Mouse (Mus musculus): ENCODE data around the gene Ube2l6. TPM values are rescaled to one million over a fixed set of nuclear protein-coding genes. Genes with fewer than 3 reads are reported as not detected.

Ube2l6 gene
- polyA plus RNA-seq, 1 experiment from 2014 or later: 110 TPM

DNA sequence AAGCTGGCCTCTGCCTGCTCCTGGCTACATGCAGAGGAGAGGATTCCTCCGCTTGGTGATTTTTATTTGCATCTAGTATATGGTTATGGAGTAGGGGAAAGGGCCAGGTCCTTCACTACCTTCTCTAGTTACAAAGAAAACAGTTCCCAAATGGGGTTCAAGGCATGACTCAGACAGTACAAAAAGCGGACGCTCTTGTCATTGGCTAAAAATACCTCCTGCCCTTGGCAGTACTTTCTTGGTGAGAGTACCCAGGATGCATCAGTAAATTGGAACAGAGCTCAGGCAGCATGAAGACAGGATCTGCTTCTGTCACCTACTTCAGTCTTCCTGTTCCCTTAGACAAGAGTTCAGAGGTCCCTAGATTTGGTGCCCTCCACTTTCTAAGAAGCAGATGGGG, 21.2 kb downstream of the Ube2l6 start:
- Histone ChIP-seq H3K27ac (ENCODE audit: low read length) (peak overlapping the region; percentile 87), H3K9me3 (replicated peaks; ENCODE audit: control insufficient read depth, low read length) (no peaks in the 10 kb centered on the region), H3K36me3 (ENCODE audit: control insufficient read depth, insufficient read depth) (no peaks in the 10 kb centered on the region), H3K27me3 (ENCODE audit: control insufficient read depth, insufficient read depth, low read length) (no peaks in the 10 kb centered on the region), H3K4me1 (ENCODE audit: control insufficient read depth, insufficient read depth, low read length) (peaks cover 17% of the 10 kb centered on the region), H3K9ac (ENCODE audit: low read length) (peak overlapping the region; percentile 34; the same call in 1 of the 2 replicates), H3K4me2 (ENCODE audit: low read depth, low read length) (no peak overlapping the region), H3K4me3 (ENCODE audit: low read length) (no peak overlapping the region)
- 20% methylated on average over 3 of the region's 3 CpGs for WGBS
- peak; percentile 88 for ATAC-seq (replicated peaks; ENCODE audit: extremely low read depth, insufficient read depth, low FRiP score)

DNA sequence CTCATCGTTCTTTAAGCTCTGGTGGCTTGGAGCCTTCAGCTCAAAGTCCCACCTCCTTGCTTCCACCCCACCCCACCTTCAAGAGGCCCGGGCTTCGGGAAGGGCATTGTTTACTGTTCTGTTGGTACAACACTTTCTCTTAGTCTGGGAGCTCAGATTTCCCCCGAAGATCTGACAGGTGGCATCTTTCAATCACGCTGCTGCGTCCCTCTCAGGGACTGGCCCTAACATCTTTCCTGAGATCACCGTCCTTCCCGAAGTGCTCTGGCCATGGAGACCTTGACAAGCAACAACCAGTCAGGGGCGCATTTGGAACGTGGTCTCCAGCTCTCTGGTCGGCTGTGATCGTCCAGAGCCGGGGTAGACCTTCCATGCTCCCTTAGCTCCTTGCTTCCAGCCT, 23.9 kb downstream of the Ube2l6 start, which contains the start of gene Smtnl1:
Gene Smtnl1, minus strand, starts transcription at position 101 of the 400 bp plus-strand sequence.
- no peaks in the 10 kb centered on the region for H3K36me3 ChIP-seq (ENCODE audit: control insufficient read depth, insufficient read depth)
- ATAC-seq (replicated peaks; ENCODE audit: extremely low read depth, insufficient read depth, low FRiP score): no peak
- no peak within 1 kb of the TSS for H3K4me2 ChIP-seq (ENCODE audit: low read depth, low read length)
- no peak within 1 kb of the TSS for H3K9ac ChIP-seq (ENCODE audit: low read length)
- 56% methylated on average over 13 of the region's 13 CpGs for WGBS
- peaks cover 21% of the 10 kb centered on the region for H3K4me1 ChIP-seq (ENCODE audit: control insufficient read depth, insufficient read depth, low read length)
- no peaks in the 10 kb centered on the region for H3K27me3 ChIP-seq (ENCODE audit: control insufficient read depth, insufficient read depth, low read length)
- H3K9me3 ChIP-seq (replicated peaks; ENCODE audit: control insufficient read depth, low read length): no peaks in the 10 kb centered on the region
- no peak within 1 kb of the TSS for H3K27ac ChIP-seq (ENCODE audit: low read length)
- no peak within 1 kb of the TSS for H3K4me3 ChIP-seq (ENCODE audit: low read length)

DNA sequence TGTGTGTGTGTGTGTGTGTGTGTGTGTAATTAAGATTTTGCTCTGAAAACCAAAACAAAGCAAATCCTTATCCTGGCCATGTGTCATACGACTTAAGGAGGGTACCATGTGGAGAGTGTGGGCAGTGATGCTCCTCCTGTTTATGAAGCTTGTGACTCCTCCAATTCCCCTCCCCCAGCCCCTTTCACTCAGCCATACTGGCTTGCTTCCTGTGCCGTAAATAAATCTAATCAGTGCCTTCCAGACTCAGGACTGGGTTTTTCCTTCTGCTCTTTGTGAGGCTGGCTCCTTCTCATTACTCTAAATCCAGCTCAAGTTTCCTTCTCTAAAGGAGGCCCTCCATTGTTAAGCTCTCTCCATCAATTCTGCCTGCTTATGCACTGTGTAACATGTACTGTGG, 24.6 kb downstream of the Ube2l6 start:
- ATAC-seq (replicated peaks; ENCODE audit: extremely low read depth, insufficient read depth, low FRiP score): no peak
- no peaks in the 10 kb centered on the region for H3K36me3 ChIP-seq (ENCODE audit: control insufficient read depth, insufficient read depth)
- H3K9me3 ChIP-seq (replicated peaks; ENCODE audit: control insufficient read depth, low read length): no peaks in the 10 kb centered on the region
- no peak overlapping the region for H3K4me2 ChIP-seq (ENCODE audit: low read depth, low read length)
- no peak overlapping the region for H3K27ac ChIP-seq (ENCODE audit: low read length)
- no peaks in the 10 kb centered on the region for H3K27me3 ChIP-seq (ENCODE audit: control insufficient read depth, insufficient read depth, low read length)
- H3K4me1 ChIP-seq (ENCODE audit: control insufficient read depth, insufficient read depth, low read length): peaks cover 25% of the 10 kb centered on the region
- no peak overlapping the region for H3K4me3 ChIP-seq (ENCODE audit: low read length)
- WGBS: 17% methylated on average over 2 of the region's 2 CpGs
- no peak overlapping the region for H3K9ac ChIP-seq (ENCODE audit: low read length)

DNA sequence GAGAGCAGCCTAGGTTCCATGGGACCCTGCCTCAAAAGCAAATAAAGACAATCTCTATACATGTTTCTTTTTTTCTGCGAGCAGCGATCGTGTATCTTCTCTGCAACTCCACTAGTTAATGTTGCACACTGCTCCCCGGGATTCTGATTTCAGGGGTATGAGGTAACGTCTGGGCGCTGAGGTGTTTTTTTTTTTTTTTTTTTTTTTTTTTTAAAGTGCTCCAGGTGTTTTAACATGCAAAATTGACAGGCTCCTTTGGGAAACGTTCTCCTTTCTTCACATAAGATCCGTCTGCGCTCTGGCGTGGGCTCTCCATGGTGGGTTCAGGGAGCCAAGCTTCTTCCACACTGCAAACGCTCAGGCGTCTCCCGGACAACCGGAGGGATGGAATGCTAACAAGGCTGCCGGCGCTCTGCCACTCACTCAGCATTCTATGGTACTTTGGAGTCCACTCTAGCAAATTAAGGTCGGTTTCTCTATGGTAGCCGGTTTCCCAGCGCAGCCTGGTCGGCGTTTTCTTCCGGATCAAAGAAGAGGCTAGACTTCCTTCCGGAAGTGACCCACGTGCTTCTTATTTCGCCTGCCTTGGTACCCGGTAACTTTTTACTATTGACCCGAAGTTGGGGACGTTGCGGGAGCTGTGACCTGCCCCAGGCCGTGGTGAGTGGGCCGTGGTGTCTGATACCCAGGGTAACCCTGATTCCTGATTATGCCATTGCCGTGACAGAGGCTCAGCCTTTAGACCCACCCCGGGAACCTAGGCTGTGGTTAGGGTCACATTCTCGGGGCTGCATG, 28.1 kb downstream of the Ube2l6 start, which contains the start of gene Timm10:
Gene Timm10, plus strand, starts transcription at position 510 of the 795 bp plus-strand sequence.
- peak within 1 kb of the TSS; percentile 82 for H3K27ac ChIP-seq (ENCODE audit: low read length)
- no peaks in the 10 kb centered on the region for H3K9me3 ChIP-seq (replicated peaks; ENCODE audit: control insufficient read depth, low read length)
- no peaks in the 10 kb centered on the region for H3K27me3 ChIP-seq (ENCODE audit: control insufficient read depth, insufficient read depth, low read length)
- H3K4me2 ChIP-seq (ENCODE audit: low read depth, low read length): peak within 1 kb of the TSS; percentile 88
- peaks cover 8% of the 10 kb centered on the region for H3K36me3 ChIP-seq (ENCODE audit: control insufficient read depth, insufficient read depth)
- peak; percentile 82 for ATAC-seq (replicated peaks; ENCODE audit: extremely low read depth, insufficient read depth, low FRiP score)
- H3K4me3 ChIP-seq (ENCODE audit: low read length): peak within 1 kb of the TSS; percentile 74
- peaks cover 13% of the 10 kb centered on the region for H3K4me1 ChIP-seq (ENCODE audit: control insufficient read depth, insufficient read depth, low read length)
- under 1% methylated on average over 34 of the region's 34 CpGs for WGBS
- H3K9ac ChIP-seq (ENCODE audit: low read length): peak within 1 kb of the TSS; percentile 80

DNA sequence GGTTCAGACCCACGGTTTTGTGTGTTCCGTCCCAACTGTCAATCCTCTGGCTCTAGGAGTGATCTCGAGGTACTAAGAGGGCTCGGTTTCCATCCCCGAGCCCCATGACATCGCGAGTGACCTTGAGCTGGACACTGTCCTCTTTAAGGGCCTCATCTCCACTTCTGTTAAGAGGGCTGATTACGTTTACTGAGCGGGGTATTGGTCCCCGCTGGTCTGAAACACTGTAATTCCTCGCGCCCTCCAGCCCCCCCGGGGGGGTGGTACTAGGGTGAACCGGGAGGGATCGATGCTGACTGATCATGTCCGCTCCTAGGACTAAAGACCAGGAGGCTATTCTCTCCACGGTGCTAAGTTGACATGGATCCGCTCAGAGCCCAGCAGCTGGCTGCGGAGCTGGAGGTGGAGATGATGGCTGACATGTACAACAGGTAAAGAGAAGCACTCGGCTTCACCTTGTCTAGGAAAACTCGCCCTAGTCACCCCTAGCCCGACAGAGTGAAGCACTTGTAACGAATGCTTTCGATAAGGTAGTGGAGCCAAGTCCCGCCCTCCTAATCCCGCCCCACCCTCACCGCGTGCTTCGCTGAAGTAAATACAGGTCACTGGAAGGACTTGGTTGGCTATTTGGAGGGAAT, 28.8 kb downstream of the Ube2l6 start:
- H3K27ac ChIP-seq (ENCODE audit: low read length): peak overlapping the region; percentile 82
- peaks cover 19% of the 10 kb centered on the region for H3K4me1 ChIP-seq (ENCODE audit: control insufficient read depth, insufficient read depth, low read length)
- ATAC-seq (replicated peaks; ENCODE audit: extremely low read depth, insufficient read depth, low FRiP score): peak; percentile 39
- peaks cover 8% of the 10 kb centered on the region for H3K36me3 ChIP-seq (ENCODE audit: control insufficient read depth, insufficient read depth)
- WGBS: under 1% methylated on average over 29 of the region's 29 CpGs
- peak overlapping the region; percentile 88 for H3K4me2 ChIP-seq (ENCODE audit: low read depth, low read length)
- peak overlapping the region; percentile 80 for H3K9ac ChIP-seq (ENCODE audit: low read length)
- no peaks in the 10 kb centered on the region for H3K27me3 ChIP-seq (ENCODE audit: control insufficient read depth, insufficient read depth, low read length)
- peak overlapping the region; percentile 74 for H3K4me3 ChIP-seq (ENCODE audit: low read length)
- H3K9me3 ChIP-seq (replicated peaks; ENCODE audit: control insufficient read depth, low read length): no peaks in the 10 kb centered on the region

DNA sequence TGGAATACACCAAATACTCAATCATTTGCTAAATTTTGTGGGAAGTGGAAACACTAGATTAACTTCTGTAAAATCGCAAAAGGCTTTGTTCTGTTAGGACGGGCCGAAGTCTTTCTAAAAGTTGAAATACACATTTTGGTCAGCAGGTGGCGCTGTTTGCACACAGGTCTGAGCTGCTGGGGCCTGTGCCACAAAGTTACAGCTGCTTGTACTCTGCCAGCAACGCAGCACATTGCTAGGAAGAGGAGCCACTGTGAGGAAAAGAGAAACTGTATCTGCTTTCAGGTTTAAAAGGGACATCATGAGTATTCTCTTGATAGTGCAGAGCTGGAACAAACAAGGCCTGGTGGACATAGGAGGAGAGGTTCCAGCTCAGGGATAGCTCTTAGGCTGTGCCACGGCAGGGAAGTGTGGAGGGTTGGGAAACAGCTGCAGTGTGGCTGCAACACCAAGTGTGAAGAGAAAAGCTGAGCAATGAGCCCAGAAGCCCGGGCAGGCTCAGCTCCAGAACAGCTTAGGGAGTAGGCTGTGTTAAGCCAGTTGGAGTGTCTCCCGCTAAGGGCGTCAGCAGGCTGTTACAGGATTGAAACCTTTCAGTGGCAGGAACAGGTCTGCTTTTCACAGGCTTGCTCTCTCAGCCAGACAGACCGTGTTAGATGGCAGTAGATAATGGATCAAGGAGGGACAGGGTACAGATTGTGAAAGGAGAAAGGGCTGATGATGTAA, 33.2 kb downstream of the Ube2l6 start:
- H3K4me1 ChIP-seq (ENCODE audit: control insufficient read depth, insufficient read depth, low read length): peaks cover 10% of the 10 kb centered on the region
- peak overlapping the region; percentile 26; the same call in 1 of the 2 replicates for H3K9ac ChIP-seq (ENCODE audit: low read length)
- ATAC-seq (replicated peaks; ENCODE audit: extremely low read depth, insufficient read depth, low FRiP score): peak; percentile 65
- WGBS: 26% methylated on average over 10 of the region's 10 CpGs
- peak overlapping the region; percentile 6; the same call in 1 of the 2 replicates for H3K4me2 ChIP-seq (ENCODE audit: low read depth, low read length)
- H3K4me3 ChIP-seq (ENCODE audit: low read length): no peak overlapping the region
- H3K27me3 ChIP-seq (ENCODE audit: control insufficient read depth, insufficient read depth, low read length): no peaks in the 10 kb centered on the region
- peaks cover 8% of the 10 kb centered on the region for H3K36me3 ChIP-seq (ENCODE audit: control insufficient read depth, insufficient read depth)
- H3K9me3 ChIP-seq (replicated peaks; ENCODE audit: control insufficient read depth, low read length): no peaks in the 10 kb centered on the region
- H3K27ac ChIP-seq (ENCODE audit: low read length): peak overlapping the region; percentile 30

DNA sequence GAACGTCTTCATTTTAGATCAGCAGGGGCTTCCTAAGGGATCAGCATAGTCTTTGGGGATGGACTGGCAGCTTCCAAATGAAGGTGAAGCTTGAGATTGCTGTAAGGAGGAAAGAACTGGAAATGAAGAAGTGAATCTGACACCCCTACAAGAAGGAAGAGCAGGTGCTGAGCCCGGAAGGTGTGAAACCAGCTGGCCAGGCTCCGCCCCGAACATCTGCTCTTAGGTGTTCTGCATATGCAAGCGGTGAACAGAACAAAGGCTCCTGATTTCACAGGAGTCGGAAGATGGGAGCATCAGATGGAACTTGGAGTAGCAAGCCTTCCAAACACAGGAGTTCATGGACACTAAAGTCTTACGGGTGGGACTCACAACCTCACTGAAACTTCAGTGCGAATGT, 38.5 kb downstream of the Ube2l6 start:
- H3K9ac ChIP-seq (ENCODE audit: low read length): no peak overlapping the region
- H3K4me3 ChIP-seq (ENCODE audit: low read length): no peak overlapping the region
- H3K9me3 ChIP-seq (replicated peaks; ENCODE audit: control insufficient read depth, low read length): no peaks in the 10 kb centered on the region
- peaks cover 5% of the 10 kb centered on the region; the same call in 1 of the 2 replicates for H3K27me3 ChIP-seq (ENCODE audit: control insufficient read depth, insufficient read depth, low read length)
- ATAC-seq (replicated peaks; ENCODE audit: extremely low read depth, insufficient read depth, low FRiP score): no peak
- H3K36me3 ChIP-seq (ENCODE audit: control insufficient read depth, insufficient read depth): no peaks in the 10 kb centered on the region
- peaks cover 26% of the 10 kb centered on the region for H3K4me1 ChIP-seq (ENCODE audit: control insufficient read depth, insufficient read depth, low read length)
- H3K27ac ChIP-seq (ENCODE audit: low read length): no peak overlapping the region
- H3K4me2 ChIP-seq (ENCODE audit: low read depth, low read length): no peak overlapping the region
- 52% methylated on average over 8 of the region's 8 CpGs for WGBS

DNA sequence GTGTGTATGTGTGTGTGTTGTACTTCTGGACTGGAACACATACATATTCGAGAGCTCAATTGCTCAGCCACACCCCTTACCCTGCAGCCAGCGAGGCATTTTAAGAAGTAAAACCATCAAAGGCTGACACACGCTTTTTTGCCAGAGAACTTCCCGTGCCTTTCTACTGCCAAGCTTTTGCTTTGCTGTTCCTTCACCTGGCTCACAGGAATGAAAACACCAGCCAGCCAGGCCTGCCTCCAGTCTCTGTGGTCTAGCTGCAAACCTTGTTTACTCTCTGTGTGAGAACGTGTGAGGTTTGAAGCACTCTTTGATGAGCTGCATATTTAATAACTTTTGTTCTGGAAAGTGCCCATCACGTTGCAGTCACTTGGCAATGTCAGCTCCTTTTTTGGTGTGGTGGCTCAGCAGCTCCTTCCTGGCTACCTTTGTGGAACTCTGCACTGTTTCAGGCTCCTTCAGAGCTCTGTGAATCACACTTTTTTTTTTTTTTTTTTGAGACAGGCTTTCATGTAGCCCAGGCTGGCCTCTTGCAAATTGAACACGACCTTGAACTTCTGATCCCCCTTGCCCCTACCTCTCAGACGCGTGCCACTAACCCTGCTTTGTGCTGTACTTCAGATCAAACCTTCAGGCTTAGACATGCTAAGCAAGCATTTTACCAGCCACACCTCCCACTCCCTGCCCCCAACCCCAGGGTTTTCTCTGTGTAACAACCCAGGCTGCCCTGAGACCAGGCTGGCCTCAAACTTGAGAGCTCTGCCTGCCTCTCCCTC, 39.4 kb downstream of the Ube2l6 start:
- H3K36me3 ChIP-seq (ENCODE audit: control insufficient read depth, insufficient read depth): no peaks in the 10 kb centered on the region
- no peak overlapping the region for H3K4me3 ChIP-seq (ENCODE audit: low read length)
- no peaks in the 10 kb centered on the region for H3K9me3 ChIP-seq (replicated peaks; ENCODE audit: control insufficient read depth, low read length)
- peaks cover 24% of the 10 kb centered on the region for H3K4me1 ChIP-seq (ENCODE audit: control insufficient read depth, insufficient read depth, low read length)
- no peak overlapping the region for H3K27ac ChIP-seq (ENCODE audit: low read length)
- peaks cover 5% of the 10 kb centered on the region; the same call in 1 of the 2 replicates for H3K27me3 ChIP-seq (ENCODE audit: control insufficient read depth, insufficient read depth, low read length)
- no peak overlapping the region for H3K4me2 ChIP-seq (ENCODE audit: low read depth, low read length)
- 40% methylated on average over 9 of the region's 9 CpGs for WGBS
- ATAC-seq (replicated peaks; ENCODE audit: extremely low read depth, insufficient read depth, low FRiP score): no peak
- no peak overlapping the region for H3K9ac ChIP-seq (ENCODE audit: low read length)

Data from heart, embryonic 16.5 days (tissue).